Mouse (Mus musculus) intestine, postnatal 0 days (tissue): ENCODE measurements around the gene Kirrel. TPM values are rescaled to one million over a fixed set of nuclear protein-coding genes. Genes with fewer than 3 reads are reported as not detected.

Experiments
- ATAC-seq: fragments of 200-750 bp; cut with Nextera tagmentation; 2 replicates; pipeline ENCODE4 v1.8.0; 2017; ENCODE audit warnings: mild to moderate bottlenecking, moderate TSS enrichment, moderate library complexity
- H3K27ac ChIP-seq: fragments of 300-500 bp; sonication (generic); 2 replicates; pipeline ENCODE4 v1.5.1; 2014; ENCODE audit warnings: mild to moderate bottlenecking, low read depth, low read length, moderate library complexity
- H3K27me3 ChIP-seq: fragments of 300-500 bp; sonication (generic); replicated peaks from 2 replicates; pipeline ENCODE4 v1.6.1; 2014; ENCODE audit warnings: low read length, mixed read lengths; ENCODE audit not compliant: control insufficient read depth, insufficient read depth
- H3K36me3 ChIP-seq: fragments of 300-500 bp; sonication (generic); 2 replicates; pipeline ENCODE4 v1.6.1; 2014; ENCODE audit warnings: mild to moderate bottlenecking, moderate library complexity; ENCODE audit not compliant: control insufficient read depth, insufficient read depth
- H3K4me1 ChIP-seq: fragments of 300-500 bp; sonication (generic); replicated peaks from 2 replicates; pipeline ENCODE4 v1.6.1; 2014; ENCODE audit warnings: antibody characterized with exemption, low read length, mixed read lengths; ENCODE audit not compliant: control insufficient read depth, insufficient read depth
- H3K4me2 ChIP-seq: fragments of 300-500 bp; sonication (generic); replicated peaks from 2 replicates; pipeline ENCODE4 v1.6.1; 2014; ENCODE audit warnings: low read depth, mild to moderate bottlenecking, moderate library complexity
- H3K4me3 ChIP-seq: fragments of 300-500 bp; sonication (generic); 2 replicates; pipeline ENCODE4 v1.5.1; 2014; ENCODE audit warnings: low read depth, low read length
- H3K9ac ChIP-seq: fragments of 300-500 bp; sonication (generic); 2 replicates; pipeline ENCODE4 v1.6.1; 2014; ENCODE audit warnings: mild to moderate bottlenecking, low read depth, low read length
- H3K9me3 ChIP-seq: fragments of 300-500 bp; sonication (generic); 2 replicates; pipeline ENCODE4 v1.6.1; 2016; ENCODE audit warnings: mixed run types; ENCODE audit not compliant: control insufficient read depth
- CTCF ChIP-seq: sonication (generic); IDR thresholded peaks from 2 replicates; pipeline ENCODE4 v1.5.1; 2016; ENCODE audit warnings: low read depth, mild to moderate bottlenecking, control low read depth, antibody characterized with exemption, moderate library complexity
- WGBS: fragments of 180-500 bp; shearing (Covaris S2); extraction: QIAGEN DNeasy Blood & Tissue Kit; methylation state at CpG from one replicate; pipeline ENCODE4 v1.1.7; 2014; 5-methylcytosine and 5-hydroxymethylcytosine counted together
- polyA plus RNA-seq: library from polyadenylated mRNA; unstranded; fragments of >200 nt; fragmentation: Nextera tagmentation; extraction: Ambion mirVana; gene quantifications from 2 replicates; pipeline ENCODE4 v1.2.1, GENCODE M21; 2015

Kirrel gene
- polyA plus RNA-seq, 1 experiment from 2014 or later = 4.4 TPM

DNA sequence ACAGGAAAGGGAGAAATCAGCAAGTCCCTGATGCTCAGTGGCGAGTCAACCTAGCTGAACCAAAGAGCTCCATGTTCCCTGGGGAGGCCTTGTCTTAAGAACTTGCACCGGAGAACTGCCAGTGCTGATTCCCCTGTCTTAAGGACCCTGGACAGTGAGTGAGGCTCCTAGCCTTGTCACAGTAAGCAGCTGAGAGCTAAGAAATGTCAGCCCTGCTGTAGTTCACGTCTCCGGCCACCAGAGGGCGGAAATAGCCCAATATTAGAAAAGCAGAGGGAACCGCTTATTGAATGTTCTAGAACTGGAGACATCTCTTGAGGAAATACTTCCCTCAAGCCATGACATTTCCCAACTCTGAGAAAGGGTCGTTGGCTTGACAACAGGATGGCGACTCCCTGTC lies 141.2 kb downstream of the Kirrel start:
- Histone ChIP-seq H3K27ac (no peak overlapping the region), H3K36me3 (no peaks in the 10 kb centered on the region), H3K4me3 (no peak overlapping the region), H3K9me3 (no peaks in the 10 kb centered on the region), H3K4me1 (no peaks in the 10 kb centered on the region), H3K9ac (no peak overlapping the region), H3K4me2 (no peak overlapping the region), H3K27me3 (no peaks in the 10 kb centered on the region)
- WGBS = 18% methylated on average over 8 of the region's 8 CpGs
- TF ChIP-seq CTCF = peak; percentile 91
- ATAC-seq = no peak

DNA sequence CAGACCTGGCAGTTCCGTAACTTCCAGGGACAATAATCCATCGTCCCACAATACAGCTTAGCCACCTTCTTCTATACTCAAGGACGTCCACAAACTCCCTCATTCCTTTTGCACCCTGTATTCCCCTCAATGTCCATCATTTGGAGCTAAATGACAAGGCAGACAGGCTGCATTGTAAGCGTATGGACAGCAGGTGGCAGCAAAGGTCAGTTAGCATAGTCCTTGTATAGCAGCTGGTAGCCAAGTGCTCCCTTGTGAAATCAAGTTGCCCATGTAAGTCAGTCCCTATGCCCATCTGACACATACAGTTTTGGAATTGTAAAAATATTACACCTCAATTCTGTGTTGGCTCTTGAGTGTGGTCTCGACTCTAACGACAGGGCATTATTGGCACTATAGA lies 143.7 kb downstream of the Kirrel start:
- ATAC-seq = no peak
- H3K9me3 ChIP-seq = no peaks in the 10 kb centered on the region
- no peak overlapping the region for H3K9ac ChIP-seq
- no peak overlapping the region for H3K4me2 ChIP-seq
- H3K27ac ChIP-seq = no peak overlapping the region
- H3K4me1 ChIP-seq = no peaks in the 10 kb centered on the region
- no peaks in the 10 kb centered on the region for H3K27me3 ChIP-seq
- no peak overlapping the region for H3K4me3 ChIP-seq
- peak; percentile 92 for TF ChIP-seq CTCF
- H3K36me3 ChIP-seq = no peaks in the 10 kb centered on the region
- WGBS = 23% methylated on average over 6 of the region's 6 CpGs

Other genes starting within 250 kb of the Kirrel start
- gene Cd1d1, start 175.3 kb downstream of the Kirrel start, polyA plus RNA-seq = 5.2 and 8.6 TPM in 2 replicates
- 1.3 and 1.9 TPM in 2 replicates for gene Fcrls, start 89.0 kb upstream of the Kirrel start, polyA plus RNA-seq
- not detected in 2 replicates for gene Cd5l, start 183.1 kb upstream of the Kirrel start, polyA plus RNA-seq
- 0.25 and 0.59 TPM in 2 replicates for gene Fcrl1, start 201.6 kb upstream of the Kirrel start, polyA plus RNA-seq